ENCODE assay signal across 8 mouse cellular contexts in the genomic region with DNA sequence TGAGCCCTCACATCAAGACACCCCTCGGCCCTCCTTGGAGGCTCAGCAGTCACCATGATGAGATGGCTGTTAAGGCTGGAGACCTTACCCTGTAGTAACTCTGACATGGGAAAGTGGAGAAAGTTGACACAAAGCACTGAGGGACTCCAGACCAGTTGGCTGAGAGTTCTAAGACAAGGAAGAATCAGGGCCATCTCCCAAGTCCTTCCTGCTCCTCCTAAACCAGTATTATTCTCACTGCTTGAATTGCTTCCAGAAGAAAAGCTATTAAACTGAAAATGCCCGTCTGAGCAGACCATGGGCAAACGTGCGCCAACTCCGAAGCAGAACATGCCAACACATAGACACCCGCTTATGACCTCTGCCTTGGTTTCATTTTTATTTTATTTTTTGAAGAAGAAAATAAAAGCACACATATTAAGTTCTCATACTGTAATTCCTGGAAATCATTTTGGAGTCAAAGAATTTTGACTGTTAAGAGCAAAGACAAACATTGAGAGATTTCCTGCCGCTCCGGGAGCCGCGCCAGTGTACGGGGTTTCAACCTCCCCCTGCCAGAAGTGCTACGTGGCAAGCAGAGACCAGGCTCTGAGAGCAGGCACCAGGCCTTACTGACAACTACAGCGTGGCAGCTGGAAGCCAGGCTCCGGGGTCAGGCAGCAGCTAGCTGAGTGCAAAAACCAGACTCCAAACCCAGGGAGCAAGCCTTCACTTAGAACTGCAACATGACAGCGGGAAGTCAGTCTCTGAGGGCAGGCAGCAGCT. TPM values are rescaled to one million over a fixed set of nuclear protein-coding genes. Genes with fewer than 3 reads are reported as not detected.
DNase-seq lines count a peak whose midpoint lies in the region; ATAC-seq and TF ChIP-seq lines count a peak whose summit lies in the region.
"Had no signal": no experiment of that assay in that cellular context is flagged by ENCODE, and none has a peak within 500 bp of the region (broad histone marks: within the 10 kb centered on the region; RNA-seq: fewer than 3 reads in every experiment).

No protein-coding gene starts in this region.

- H3K4me1 ChIP-seq in intestine, embryonic 16.5 days (ENCODE audit: control insufficient read depth, insufficient read depth, low read length), result peaks cover 12% of the 10 kb centered on the region; the same call in 1 of the 2 replicates
- no peaks in the 10 kb centered on the region; the same call in 1 of the 2 replicates for H3K4me1 ChIP-seq in lung, postnatal 0 days (ENCODE audit: insufficient read depth, low read depth, low read length)
- no peaks in the 10 kb centered on the region for H3K4me1 ChIP-seq in forebrain, embryonic 14.5 days (ENCODE audit: control insufficient read depth, insufficient read depth, low read length)
- H3K4me1 ChIP-seq: midbrain, embryonic 12.5 days had no signal

- no peak overlapping the region for H3K4me2 ChIP-seq in intestine, embryonic 16.5 days (ENCODE audit: low read depth, low read length)
- H3K4me2 ChIP-seq in lung, postnatal 0 days (replicated peaks; ENCODE audit: low read depth, low read length), result peak overlapping the region; percentile 25
- H3K4me2 ChIP-seq in forebrain, embryonic 14.5 days (ENCODE audit: low read length), result no peak overlapping the region
- H3K4me2 ChIP-seq: midbrain, embryonic 12.5 days had no signal

- 57% methylated on average over 15 of the region's 15 CpGs for WGBS in intestine, embryonic 16.5 days
- WGBS in lung, postnatal 0 days, result 28% methylated on average over 15 of the region's 15 CpGs
- 91% methylated on average over 15 of the region's 15 CpGs for WGBS in forebrain, embryonic 14.5 days

- H3K9ac ChIP-seq in intestine, embryonic 16.5 days (ENCODE audit: low read depth, low read length), result 0 out of 2 replicates have a peak overlapping the region, but pooled peaks have one; percentile 17
- H3K9ac ChIP-seq in lung, postnatal 0 days (replicated peaks; ENCODE audit: low read depth), result no peak overlapping the region
- H3K9ac ChIP-seq in forebrain, embryonic 14.5 days (ENCODE audit: low read length), result no peak overlapping the region
- H3K9ac ChIP-seq: midbrain, embryonic 12.5 days had no signal

- ATAC-seq in intestine, embryonic 16.5 days, result peak; percentile 87
- peak; percentile 92 for ATAC-seq in lung, postnatal 0 days
- ATAC-seq in megakaryocyte, adult 5-6 weeks (ENCODE audit: poor library complexity, severe bottlenecking), result no peak
- no peak for ATAC-seq in forebrain, embryonic 14.5 days

- H3K9me3 ChIP-seq in intestine, embryonic 16.5 days (ENCODE audit: control insufficient read depth, low read length), result no peaks in the 10 kb centered on the region
- no peaks in the 10 kb centered on the region for H3K9me3 ChIP-seq in lung, postnatal 0 days (ENCODE audit: low read length)
- no peaks in the 10 kb centered on the region for H3K9me3 ChIP-seq in forebrain, embryonic 14.5 days (replicated peaks; ENCODE audit: control insufficient read depth, low read length)
- H3K9me3 ChIP-seq: midbrain, embryonic 12.5 days had no signal

- no peaks in the 10 kb centered on the region for H3K27me3 ChIP-seq in intestine, embryonic 16.5 days (replicated peaks; ENCODE audit: control insufficient read depth, insufficient read depth, low read length)
- H3K27me3 ChIP-seq in lung, postnatal 0 days (replicated peaks; ENCODE audit: insufficient read depth, low read length), result no peaks in the 10 kb centered on the region
- no peaks in the 10 kb centered on the region for H3K27me3 ChIP-seq in forebrain, embryonic 14.5 days (replicated peaks; ENCODE audit: control insufficient read depth, insufficient read depth, low read length)
- H3K27me3 ChIP-seq: midbrain, embryonic 12.5 days had no signal

- DNase-seq in adrenal gland, postnatal 36 days, result peak; percentile 8 to 50
- peak; percentile 41 for DNase-seq in gastrocnemius, adult 18-20 months (ENCODE audit: low spot score)
- DNase-seq in lung, postnatal 0 days (ENCODE audit: low spot score), result peak; percentile 89
- DNase-seq in layer of hippocampus, adult 11-12 months (ENCODE audit: low spot score), result no peak
- DNase-seq in forebrain, embryonic 14.5 days (ENCODE audit: low spot score), result no peak

- peak overlapping the region; percentile 91 for H3K27ac ChIP-seq in intestine, embryonic 16.5 days (ENCODE audit: low read length)
- 0 out of 2 replicates have a peak overlapping the region, but pooled peaks have one; percentile 8 for H3K27ac ChIP-seq in lung, postnatal 0 days (ENCODE audit: low read length)
- H3K27ac ChIP-seq in forebrain, embryonic 14.5 days (ENCODE audit: low read depth, low read length), result no peak overlapping the region
- H3K27ac ChIP-seq: midbrain, embryonic 12.5 days had no signal

- peak; percentile 49; the same call in 1 of the 2 replicates for TF ChIP-seq EP300 in lung, postnatal 0 days (IDR thresholded peaks at IDR 0.05)

- no peak overlapping the region for H3K4me3 ChIP-seq in intestine, embryonic 16.5 days (ENCODE audit: low read length)
- no peak overlapping the region for H3K4me3 ChIP-seq in lung, postnatal 0 days (ENCODE audit: low read depth, low read length)
- no peak overlapping the region for H3K4me3 ChIP-seq in forebrain, embryonic 14.5 days (ENCODE audit: low read depth, low read length)
- H3K4me3 ChIP-seq: midbrain, embryonic 12.5 days had no signal

- TF ChIP-seq CTCF in lung, postnatal 0 days (IDR thresholded peaks at IDR 0.05), result no peak

- H3K36me3 ChIP-seq in intestine, embryonic 16.5 days (ENCODE audit: control insufficient read depth, insufficient read depth, low read length), result no peaks in the 10 kb centered on the region
- H3K36me3 ChIP-seq in lung, postnatal 0 days (ENCODE audit: insufficient read depth, low read length), result no peaks in the 10 kb centered on the region
- H3K36me3 ChIP-seq in forebrain, embryonic 14.5 days (ENCODE audit: control insufficient read depth, insufficient read depth, low read length), result no peaks in the 10 kb centered on the region
- H3K36me3 ChIP-seq: midbrain, embryonic 12.5 days had no signal

RNA-seq across cellular contexts. Expression of gene Thbs2, which starts 53.5 kb away (rescaled TPM):
- total RNA-seq in adrenal gland, postnatal 36 days (2021), result 1 to 10 TPM; 2.7 to 3.5 TPM
- 10 to 100 TPM in 1 of 2 experiments, 1 to 10 TPM in 1; 4.6 to 11.9 TPM for total RNA-seq in gastrocnemius, adult 18-20 months (2021)
- 49.6 and 55.1 TPM in 2 replicates for polyA plus RNA-seq in intestine, embryonic 16.5 days (2015; fragmentation: Nextera tagmentation; extraction: Ambion mirVana)
- polyA plus RNA-seq in lung, postnatal 0 days (2015; fragmentation: Nextera tagmentation; extraction: Ambion mirVana), result 5.1 and 5.4 TPM in 2 replicates
- total RNA-seq in megakaryocyte, adult 5-6 weeks (2015), result 0.04 TPM in 1 of 2 replicates, not detected in the other
- 0.04 TPM in 1 of 2 replicates, not detected in the other for total RNA-seq in megakaryocyte, adult 5-6 weeks (2017)
- 1.4 and 2.0 TPM in 2 replicates for polyA plus RNA-seq in forebrain, embryonic 14.5 days (2014; fragmentation: Nextera tagmentation; extraction: Ambion mirVana)

Comparison
In these comparisons a context has a peak if more than half of its experiments do, and no peak if none do; other contexts are left out.
1. DNase-seq: peak in adrenal gland, postnatal 36 days (2 of 2), gastrocnemius, adult 18-20 months (single experiment) and lung, postnatal 0 days (single experiment); none in layer of hippocampus, adult 11-12 months (single experiment) and forebrain, embryonic 14.5 days (single experiment).
2. ATAC-seq: peak in intestine, embryonic 16.5 days (single experiment) and lung, postnatal 0 days (single experiment); none in megakaryocyte, adult 5-6 weeks (single experiment) and forebrain, embryonic 14.5 days (single experiment).